Mouse (Mus musculus): ENCODE data around the gene Scrn2.

Gene Scrn2

DNA sequence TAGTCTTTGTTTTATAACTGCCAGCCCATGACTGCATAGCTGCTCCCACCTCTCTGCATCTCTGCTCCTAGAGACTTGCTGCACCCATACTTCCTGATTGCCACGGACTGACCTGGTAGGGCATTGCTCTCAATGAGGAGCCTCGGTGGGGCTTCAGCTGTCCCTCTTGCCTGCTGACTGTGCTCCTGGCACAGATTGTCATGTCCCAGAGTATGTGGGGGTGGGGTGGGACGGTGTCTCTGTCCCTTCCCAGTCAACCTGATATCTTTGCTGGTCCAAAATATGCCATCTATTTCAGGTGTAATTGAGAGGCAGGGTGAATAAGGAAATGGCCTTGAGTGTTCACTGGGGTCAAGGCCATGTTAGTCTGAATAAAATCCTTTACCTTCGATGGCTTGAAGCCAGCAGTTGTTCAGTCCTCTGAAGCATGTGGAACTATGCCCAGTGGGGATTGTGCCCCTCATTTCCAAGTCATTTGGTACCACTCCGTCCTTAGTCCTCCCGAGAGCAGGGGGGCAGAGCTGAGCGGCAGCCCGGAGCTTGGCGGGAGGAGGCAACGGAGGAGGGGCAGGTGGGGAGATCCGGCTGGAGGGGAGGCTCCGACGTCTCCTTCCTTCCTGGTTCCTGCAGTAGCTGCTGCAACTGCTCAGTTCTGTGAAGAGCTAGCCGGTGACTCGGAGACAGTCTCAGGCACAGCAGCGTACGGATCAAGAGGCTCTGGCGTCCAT is 20.6 kb downstream of the Scrn2 start, which contains the start of gene Osbpl7:
TSS of gene Osbpl7 (plus strand) at position 413 of the 728 bp plus-strand sequence.
- DNase-seq (ENCODE audit: low read depth, low spot score) = peak; percentile 66

GRCm38 (mm10) chr11:97050944-97051586 is 21.3 kb downstream of the Scrn2 start:
- DNase-seq (ENCODE audit: low read depth, low spot score) = no peak

DNA sequence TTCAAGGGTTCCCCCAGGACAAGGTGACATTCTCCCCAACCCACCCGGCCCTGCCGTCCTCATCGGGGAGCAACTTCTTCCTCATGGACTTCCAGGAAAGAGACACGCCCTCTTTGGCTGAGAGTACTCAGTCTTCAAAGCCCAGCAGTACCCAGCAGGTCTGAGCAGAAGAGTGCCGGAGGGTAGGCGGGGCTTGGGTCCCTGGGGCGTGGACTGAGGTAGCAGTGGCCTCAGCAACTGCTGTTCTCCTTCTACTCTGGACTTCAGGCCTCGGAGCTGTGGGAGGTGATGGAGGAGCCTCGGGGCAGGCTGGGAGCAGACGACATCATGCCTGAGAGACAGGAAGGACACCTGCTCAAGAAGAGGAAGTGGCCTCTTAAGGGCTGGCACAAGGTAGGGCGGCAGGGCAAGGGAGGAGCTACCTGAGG is 22.5 kb downstream of the Scrn2 start:
- peak; percentile 80 for DNase-seq (ENCODE audit: low read depth, low spot score)

- no peak for DNase-seq (ENCODE audit: low read depth, low spot score)
These were observed 33.7 kb downstream of the Scrn2 start for GRCm38 (mm10) chr11:97063274-97063920.

DNA sequence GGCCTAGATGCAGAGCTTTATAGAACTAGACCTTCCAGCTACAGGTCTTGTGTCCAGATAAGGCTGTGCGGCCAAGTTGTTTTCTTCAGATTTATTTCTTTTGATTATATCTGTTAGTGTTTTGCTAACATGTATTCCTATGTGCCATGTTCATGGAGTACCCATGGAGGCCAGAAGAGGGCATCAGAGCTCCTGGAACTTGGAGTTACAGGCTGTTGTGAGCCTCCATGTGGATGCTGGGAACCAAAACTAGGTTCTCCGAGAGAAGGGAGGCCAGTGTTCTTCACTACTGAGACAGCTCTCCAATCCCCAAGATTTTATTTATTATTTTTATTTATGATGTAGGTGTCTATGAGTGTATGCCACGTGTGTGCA is 34.2 kb downstream of the Scrn2 start:
- peak; percentile 60 for DNase-seq (ENCODE audit: low read depth, low spot score)

GRCm38 (mm10) chr11:97065538-97066295 is 36.0 kb downstream of the Scrn2 start:
- DNase-seq (ENCODE audit: low read depth, low spot score) = no peak

DNA sequence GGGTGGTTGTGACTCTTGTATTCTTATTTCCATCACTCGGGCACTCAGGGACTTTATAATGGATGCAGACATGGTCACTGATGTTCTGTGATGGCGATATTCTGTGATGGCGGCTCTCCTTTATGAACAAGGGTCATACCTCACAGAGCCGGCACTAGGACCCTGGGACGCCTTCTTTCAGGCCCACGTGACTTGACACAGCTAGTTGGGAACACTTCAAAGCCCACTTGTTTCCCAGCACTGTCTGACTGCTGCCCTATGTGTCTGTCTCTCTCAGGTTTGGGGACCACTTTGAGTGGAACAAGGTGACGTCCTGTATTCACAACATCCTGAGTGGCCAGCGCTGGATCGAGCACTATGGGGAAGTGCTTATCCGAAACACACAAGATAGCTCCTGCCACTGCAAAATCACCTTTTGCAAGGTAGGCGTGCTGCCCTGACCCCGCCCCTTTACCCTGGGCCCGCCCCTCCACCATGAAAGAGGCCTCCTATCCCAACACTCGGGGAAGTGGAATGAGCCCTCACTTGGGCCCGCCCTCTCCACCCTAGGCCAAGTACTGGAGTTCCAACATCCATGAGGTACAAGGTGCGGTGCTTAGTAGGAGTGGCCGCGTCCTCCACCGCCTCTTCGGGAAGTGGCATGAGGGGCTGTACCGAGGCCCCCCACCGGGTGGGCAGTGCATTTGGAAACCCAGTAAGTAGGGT is 37.1 kb downstream of the Scrn2 start:
- DNase-seq (ENCODE audit: low read depth, low spot score) = peak; percentile 91

GRCm38 (mm10) chr11:97069333-97069732 is 39.6 kb downstream of the Scrn2 start:
- DNase-seq (ENCODE audit: low read depth, low spot score) = no peak

DNA sequence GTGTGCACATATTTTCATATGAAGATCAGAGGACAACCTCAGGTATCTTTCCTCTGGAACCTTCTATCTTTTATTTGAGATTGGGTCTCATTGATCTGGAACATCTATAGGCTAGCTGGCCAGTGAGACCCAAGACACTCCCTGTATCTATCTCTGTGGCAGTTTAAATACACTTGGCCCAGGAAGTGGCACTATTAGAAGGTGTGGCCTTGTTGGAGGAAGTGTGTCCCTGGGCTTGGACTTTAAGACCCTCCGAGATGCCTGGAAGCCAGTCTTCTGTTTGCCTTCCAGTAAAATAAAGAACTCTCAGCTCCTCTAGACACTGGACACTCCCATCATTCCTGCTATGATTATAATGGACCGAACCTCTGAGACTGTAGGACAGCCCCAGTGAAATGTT is 40.0 kb downstream of the Scrn2 start:
- no peak for DNase-seq (ENCODE audit: low read depth, low spot score)

- no peak for DNase-seq (ENCODE audit: low read depth, low spot score)
These were observed 41.4 kb downstream of the Scrn2 start for GRCm38 (mm10) chr11:97071129-97071528.

DNA sequence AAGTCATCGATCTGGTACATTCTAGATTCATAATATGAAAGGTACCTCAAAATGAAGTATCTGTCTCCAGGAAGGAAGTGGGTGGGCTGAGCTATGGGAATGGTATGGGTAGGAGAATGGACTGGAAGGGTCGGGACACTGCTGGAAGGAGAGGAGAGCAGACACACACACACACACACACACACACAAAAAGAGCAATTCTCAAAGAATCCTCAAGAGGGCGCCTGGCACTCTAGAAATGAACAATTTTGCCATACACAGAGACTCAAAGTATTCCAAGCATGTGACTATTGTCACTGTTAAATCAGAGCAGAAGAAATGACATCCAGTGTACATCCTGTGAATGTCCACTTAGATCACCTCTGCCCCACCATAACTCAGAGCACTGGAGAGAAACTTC is 42.8 kb downstream of the Scrn2 start:
- peak; percentile 71 for DNase-seq (ENCODE audit: low read depth, low spot score)

GRCm38 (mm10) chr11:97074235-97074634 is 44.5 kb downstream of the Scrn2 start:
- no peak for DNase-seq (ENCODE audit: low read depth, low spot score)

DNA sequence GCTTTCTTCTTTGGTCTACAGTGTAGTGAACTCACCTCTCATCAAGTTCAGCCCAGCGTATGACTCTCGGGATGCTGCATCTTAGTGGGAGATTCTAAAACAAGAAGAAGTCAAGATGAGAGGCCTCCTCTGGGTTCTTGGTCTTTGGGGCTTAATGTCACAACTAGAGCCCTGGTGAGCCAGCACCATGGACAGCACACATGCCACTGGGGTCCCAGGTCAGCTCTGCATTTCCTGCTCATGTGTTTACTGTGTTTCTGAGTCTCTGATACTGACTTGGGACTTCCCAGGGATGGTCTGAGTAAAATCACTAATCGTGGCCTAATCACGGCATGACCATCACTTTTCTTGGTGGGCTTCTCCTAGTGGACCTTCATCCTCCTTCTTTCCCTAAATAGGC is 49.0 kb downstream of the Scrn2 start:
- DNase-seq (ENCODE audit: low read depth, low spot score) = peak; percentile 64

GRCm38 (mm10) chr11:97080291-97080690 is 50.6 kb downstream of the Scrn2 start:
- no peak for DNase-seq (ENCODE audit: low read depth, low spot score)

- DNase-seq (ENCODE audit: low read depth, low spot score) = peak; percentile 63
These were observed 53.2 kb downstream of the Scrn2 start for GRCm38 (mm10) chr11:97082977-97083376.

Data from ES-CJ7 (cell line).